Mouse (Mus musculus) layer of hippocampus, postnatal 25 days (tissue): ENCODE results near the gene Oxgr1. TPM values are rescaled to one million over a fixed set of nuclear protein-coding genes. Genes with fewer than 3 reads are reported as not detected.

Experiments used
- DNase-seq, 2 experiments: peaks; one replicate each; pipeline ENCODE4 v3.0.0; 2022; ENCODE audit warnings: mixed read lengths in 2 of 2, low spot score in 1 of 2; ENCODE audit errors: extremely low spot score in 1 of 2
- total RNA-seq, 2 experiments: library from RNA; stranded (reverse); gene quantifications; 2 replicates each; pipeline ENCODE4 v1.2.3; 2021

Gene Oxgr1
- total RNA-seq = under 1 TPM; 0.07 to 0.12 TPM

GRCm38 (mm10) chr14:120042187-120042820 lies at the start of gene Oxgr1:
Gene Oxgr1, minus strand, starts transcription at chr14:120042435.
- no peak for DNase-seq

GRCm38 (mm10) chr14:120090401-120090800 lies 48.2 kb upstream of the Oxgr1 start:
- no peak for DNase-seq

GRCm38 (mm10) chr14:120089649-120090360 lies 47.6 kb upstream of the Oxgr1 start:
- DNase-seq = no peak

GRCm38 (mm10) chr14:120089006-120089648 lies 46.9 kb upstream of the Oxgr1 start:
- no peak for DNase-seq

GRCm38 (mm10) chr14:120084084-120084667 lies 41.9 kb upstream of the Oxgr1 start:
- DNase-seq = no peak

- no peak for DNase-seq
These were observed 34.0 kb upstream of the Oxgr1 start for GRCm38 (mm10) chr14:120076192-120076591.

GRCm38 (mm10) chr14:120075746-120076145 lies 33.5 kb upstream of the Oxgr1 start:
- DNase-seq = no peak

- DNase-seq = no peak
These were observed 32.0 kb upstream of the Oxgr1 start for GRCm38 (mm10) chr14:120074231-120074630.

- peak; percentile 48 to 88 for DNase-seq
These were observed 18.9 kb upstream of the Oxgr1 start for GRCm38 (mm10) chr14:120061096-120061495.

- DNase-seq = no peak
These were observed 8.8 kb downstream of the Oxgr1 start for GRCm38 (mm10) chr14:120033454-120033853.

GRCm38 (mm10) chr14:120019948-120020347 lies 22.3 kb downstream of the Oxgr1 start:
- no peak for DNase-seq

GRCm38 (mm10) chr14:120009969-120010872 lies 32.0 kb downstream of the Oxgr1 start:
- DNase-seq = no peak

GRCm38 (mm10) chr14:120005153-120005552 lies 37.1 kb downstream of the Oxgr1 start:
- no peak for DNase-seq

GRCm38 (mm10) chr14:120003661-120004060 lies 38.6 kb downstream of the Oxgr1 start:
- no peak for DNase-seq

GRCm38 (mm10) chr14:120002673-120003072 lies 39.6 kb downstream of the Oxgr1 start:
- no peak for DNase-seq

GRCm38 (mm10) chr14:119989651-119990050 lies 52.6 kb downstream of the Oxgr1 start:
- DNase-seq = no peak

GRCm38 (mm10) chr14:119988937-119989645 lies 53.1 kb downstream of the Oxgr1 start:
- DNase-seq = no peak

GRCm38 (mm10) chr14:119987257-119987656 lies 55.0 kb downstream of the Oxgr1 start:
- DNase-seq = no peak

GRCm38 (mm10) chr14:119986778-119987177 lies 55.5 kb downstream of the Oxgr1 start:
- no peak for DNase-seq
